Comparison of ENCODE assay signal across 24 mouse cellular contexts in genomic region chr6:71655835-71656234, GRCm38 (mm10). TPM values are rescaled to one million over a fixed set of nuclear protein-coding genes. Genes with fewer than 3 reads are reported as not detected.
DNase-seq lines count a peak whose midpoint lies in the region; ATAC-seq and TF ChIP-seq lines count a peak whose summit lies in the region.
"Had no signal": no experiment of that assay in that cellular context is flagged by ENCODE, and none has a peak within 500 bp of the region (broad histone marks: within the 10 kb centered on the region; RNA-seq: fewer than 3 reads in every experiment).

No protein-coding gene starts in this region.

- no peak overlapping the region for H3K27ac ChIP-seq in kidney, adult 2 months (ENCODE audit: insufficient read depth, low read depth, low read length)
- H3K27ac ChIP-seq in kidney, embryonic 14.5 days (ENCODE audit: low read depth, low read length) = no peak overlapping the region
- no peak overlapping the region for H3K27ac ChIP-seq in liver, postnatal 0 days (ENCODE audit: low read depth)
- no peak overlapping the region for H3K27ac ChIP-seq in liver, embryonic 11.5 days (ENCODE audit: low read depth, low read length)
- H3K27ac ChIP-seq in hindbrain, embryonic 13.5 days = no peak overlapping the region
- H3K27ac ChIP-seq: forebrain, embryonic 10.5 days; hindbrain, embryonic 12.5 days; liver, embryonic 12.5 days; lung, embryonic 15.5 days; neural tube, embryonic 13.5 days had no signal

- TF ChIP-seq POLR2A in kidney, adult 2 months (IDR thresholded peaks at IDR 0.05; ENCODE audit: low read depth, low read length) = no peak

- TF ChIP-seq CTCF in kidney, adult 2 months (conservative IDR thresholded peaks at IDR 0.05; ENCODE audit: insufficient read depth, insufficient read length, low read depth, low read length) = no peak
- TF ChIP-seq CTCF in liver, postnatal 0 days (IDR thresholded peaks at IDR 0.05; ENCODE audit: low read depth) = no peak

- H3K9me3 ChIP-seq in kidney, embryonic 14.5 days (ENCODE audit: control insufficient read depth, low read length) = no peaks in the 10 kb centered on the region
- H3K9me3 ChIP-seq in liver, postnatal 0 days (ENCODE audit: low read length) = no peaks in the 10 kb centered on the region
- H3K9me3 ChIP-seq in liver, embryonic 11.5 days (ENCODE audit: control insufficient read depth, low read length) = no peaks in the 10 kb centered on the region
- H3K9me3 ChIP-seq in hindbrain, embryonic 13.5 days = no peaks in the 10 kb centered on the region
- H3K9me3 ChIP-seq: forebrain, embryonic 10.5 days; hindbrain, embryonic 12.5 days; liver, embryonic 12.5 days; lung, embryonic 15.5 days; megakaryocyte, embryonic 14.5 days; neural tube, embryonic 13.5 days had no signal

- H3K4me2 ChIP-seq in kidney, embryonic 14.5 days (replicated peaks; ENCODE audit: low read depth, low read length) = no peak overlapping the region
- no peak overlapping the region for H3K4me2 ChIP-seq in liver, postnatal 0 days (ENCODE audit: low read depth, low read length)
- H3K4me2 ChIP-seq in liver, embryonic 11.5 days = no peak overlapping the region
- H3K4me2 ChIP-seq in hindbrain, embryonic 13.5 days = no peak overlapping the region
- H3K4me2 ChIP-seq: hindbrain, embryonic 12.5 days; liver, embryonic 12.5 days; lung, embryonic 15.5 days; neural tube, embryonic 13.5 days had no signal

- H3K4me1 ChIP-seq in kidney, adult 2 months (ENCODE audit: control insufficient read depth, insufficient read depth, low read length) = peaks cover 9% of the 10 kb centered on the region; the same call in 1 of the 2 replicates
- H3K4me1 ChIP-seq in kidney, embryonic 14.5 days (ENCODE audit: control insufficient read depth, insufficient read depth, low read length) = no peaks in the 10 kb centered on the region
- H3K4me1 ChIP-seq in liver, postnatal 0 days (ENCODE audit: insufficient read depth) = no peaks in the 10 kb centered on the region
- H3K4me1 ChIP-seq in liver, embryonic 11.5 days (replicated peaks; ENCODE audit: control insufficient read depth, insufficient read depth, low read length) = peaks cover 12% of the 10 kb centered on the region
- H3K4me1 ChIP-seq in hindbrain, embryonic 13.5 days (replicated peaks) = no peaks in the 10 kb centered on the region
- H3K4me1 ChIP-seq: forebrain, embryonic 10.5 days; hindbrain, embryonic 12.5 days; megakaryocyte, embryonic 14.5 days; neural tube, embryonic 13.5 days had no signal

- WGBS in kidney, adult 2 months = 40% methylated on average over 3 of the region's 3 CpGs
- WGBS in kidney, embryonic 14.5 days = 67% methylated on average over 3 of the region's 3 CpGs
- 57% methylated on average over 3 of the region's 3 CpGs for WGBS in liver, postnatal 0 days (ENCODE audit: insufficient replicate concordance)
- 73% methylated on average over 3 of the region's 3 CpGs for WGBS in liver, embryonic 11.5 days
- WGBS in hindbrain, embryonic 13.5 days = 82% methylated on average over 3 of the region's 3 CpGs

- no peak for TF ChIP-seq EP300 in liver, postnatal 0 days (IDR thresholded peaks at IDR 0.05; ENCODE audit: low read depth)

- no peaks in the 10 kb centered on the region for H3K27me3 ChIP-seq in kidney, adult 2 months (replicated peaks; ENCODE audit: control insufficient read depth, insufficient read depth, low read length)
- no peaks in the 10 kb centered on the region for H3K27me3 ChIP-seq in kidney, embryonic 14.5 days (ENCODE audit: control insufficient read depth, insufficient read depth, low read length)
- no peaks in the 10 kb centered on the region for H3K27me3 ChIP-seq in liver, postnatal 0 days (ENCODE audit: insufficient read depth, low read length)
- no peaks in the 10 kb centered on the region for H3K27me3 ChIP-seq in liver, embryonic 11.5 days (replicated peaks; ENCODE audit: control insufficient read depth, insufficient read depth, low read length)
- H3K27me3 ChIP-seq in hindbrain, embryonic 13.5 days = no peaks in the 10 kb centered on the region
- H3K27me3 ChIP-seq: hindbrain, embryonic 12.5 days; liver, embryonic 12.5 days; lung, embryonic 15.5 days; megakaryocyte, embryonic 14.5 days; neural tube, embryonic 13.5 days had no signal

- H3K36me3 ChIP-seq in kidney, adult 2 months (ENCODE audit: control insufficient read depth, insufficient read depth, low read length) = no peaks in the 10 kb centered on the region
- H3K36me3 ChIP-seq in kidney, embryonic 14.5 days (ENCODE audit: control insufficient read depth, insufficient read depth, low read length) = no peaks in the 10 kb centered on the region
- H3K36me3 ChIP-seq in liver, postnatal 0 days (replicated peaks; ENCODE audit: insufficient read depth, low read length) = no peaks in the 10 kb centered on the region
- H3K36me3 ChIP-seq in liver, embryonic 11.5 days (ENCODE audit: control insufficient read depth, insufficient read depth, low read length) = no peaks in the 10 kb centered on the region
- H3K36me3 ChIP-seq in hindbrain, embryonic 13.5 days = no peaks in the 10 kb centered on the region
- H3K36me3 ChIP-seq: forebrain, embryonic 10.5 days; G1E; hindbrain, embryonic 12.5 days; liver, embryonic 12.5 days; lung, embryonic 15.5 days; neural tube, embryonic 13.5 days had no signal

- H3K4me3 ChIP-seq in kidney, adult 2 months (ENCODE audit: insufficient read depth, low read depth, low read length) = no peak overlapping the region
- no peak overlapping the region for H3K4me3 ChIP-seq in kidney, embryonic 14.5 days (ENCODE audit: low read length)
- H3K4me3 ChIP-seq in liver, postnatal 0 days (ENCODE audit: low read depth, low read length) = no peak overlapping the region
- no peak overlapping the region for H3K4me3 ChIP-seq in liver, embryonic 11.5 days (ENCODE audit: low read depth, low read length)
- no peak overlapping the region for H3K4me3 ChIP-seq in hindbrain, embryonic 13.5 days
- H3K4me3 ChIP-seq: forebrain, embryonic 10.5 days; hindbrain, embryonic 12.5 days; liver, embryonic 12.5 days; lung, embryonic 15.5 days; megakaryocyte, embryonic 14.5 days; neural tube, embryonic 13.5 days had no signal

- H3K9ac ChIP-seq in kidney, embryonic 14.5 days (ENCODE audit: low read depth, low read length) = no peak overlapping the region
- H3K9ac ChIP-seq in liver, postnatal 0 days (replicated peaks) = no peak overlapping the region
- H3K9ac ChIP-seq in liver, embryonic 11.5 days (ENCODE audit: low read depth, low read length) = no peak overlapping the region
- H3K9ac ChIP-seq in hindbrain, embryonic 13.5 days = no peak overlapping the region
- H3K9ac ChIP-seq: forebrain, postnatal 0 days; hindbrain, embryonic 12.5 days; liver, embryonic 12.5 days; lung, embryonic 15.5 days; neural tube, embryonic 13.5 days had no signal

- peak; percentile 65 for DNase-seq in kidney, adult 2 months
- no peak for DNase-seq in liver, postnatal 0 days
- no peak for DNase-seq in liver, embryonic 11.5 days (ENCODE audit: low spot score)
- peak; percentile 79 for DNase-seq in adipocyte (ENCODE audit: low spot score)
- peak; percentile 14 to 39 for DNase-seq in kidney, postnatal 36 days
- DNase-seq in cerebellum, postnatal 25 days = no peak
- DNase-seq: cerebellum, adult 18-20 months; cerebellum, postnatal 36 days; forebrain, postnatal 0 days; gastrocnemius, postnatal 36 days; midbrain, embryonic 14.5 days; right cerebral cortex, postnatal 14 days; spleen, adult 18-20 months; thymus, adult 2 months had no signal

- no peak for ATAC-seq in kidney, embryonic 14.5 days (ENCODE audit: low FRiP score, low TSS enrichment)
- ATAC-seq in liver, postnatal 0 days = 0 out of 2 replicates have a peak, but pooled peaks have one; percentile 33
- ATAC-seq in liver, embryonic 11.5 days (replicated peaks; ENCODE audit: low FRiP score) = no peak
- no peak for ATAC-seq in hindbrain, embryonic 13.5 days (ENCODE audit: low FRiP score)
- ATAC-seq: forebrain, postnatal 0 days; inflammation-experienced regulatory T-cells, adult 6 months; liver, embryonic 12.5 days had no signal

RNA-seq across cellular contexts. Expression of gene Kdm3a, which starts 23.0 kb away (rescaled TPM):
- 9.5 and 10.9 TPM in 2 replicates for polyA plus RNA-seq in kidney, adult 2 months (2012; rRNA removed)
- polyA plus RNA-seq in kidney, embryonic 14.5 days (2014; fragmentation: Nextera tagmentation; extraction: Ambion mirVana) = 26.7 and 47.5 TPM in 2 replicates
- polyA plus RNA-seq in liver, postnatal 0 days (2015; fragmentation: Nextera tagmentation; extraction: Ambion mirVana) = 6.6 and 8.8 TPM in 2 replicates
- 28.9 and 31.6 TPM in 2 replicates for polyA plus RNA-seq in liver, embryonic 11.5 days (2014; fragmentation: Nextera tagmentation; extraction: Ambion mirVana)
- 52.0 and 54.3 TPM in 2 replicates for polyA plus RNA-seq in hindbrain, embryonic 13.5 days (2015; fragmentation: Nextera tagmentation; extraction: Ambion mirVana)

RNA-seq across cellular contexts. Expression of gene Reep1, which starts 51.5 kb away (rescaled TPM):
- polyA plus RNA-seq in kidney, adult 2 months (2012; rRNA removed) = 0.61 and 1.5 TPM in 2 replicates
- 5.9 and 13.2 TPM in 2 replicates for polyA plus RNA-seq in kidney, embryonic 14.5 days (2014; fragmentation: Nextera tagmentation; extraction: Ambion mirVana)
- 1.9 and 2.3 TPM in 2 replicates for polyA plus RNA-seq in liver, postnatal 0 days (2015; fragmentation: Nextera tagmentation; extraction: Ambion mirVana)
- 11.1 and 12.2 TPM in 2 replicates for polyA plus RNA-seq in liver, embryonic 11.5 days (2014; fragmentation: Nextera tagmentation; extraction: Ambion mirVana)
- polyA plus RNA-seq in hindbrain, embryonic 13.5 days (2015; fragmentation: Nextera tagmentation; extraction: Ambion mirVana) = 247 and 259 TPM in 2 replicates
- polyA plus RNA-seq: G1E had no signal

Comparison
In these comparisons a context has a peak if more than half of its experiments do, and no peak if none do; other contexts are left out.
1. DNase-seq: peak in kidney, adult 2 months (single experiment), adipocyte (single experiment) and kidney, postnatal 36 days (2 of 2); none in liver, postnatal 0 days (single experiment), liver, embryonic 11.5 days (single experiment) and cerebellum, postnatal 25 days (0 of 2).
2. RNA of gene Reep1, which starts 51.5 kb away (polyA plus RNA-seq): 247 to 259 TPM in hindbrain, embryonic 13.5 days; 5.9 to 13.2 TPM in kidney, embryonic 14.5 days, 11.1 to 12.2 TPM in liver, embryonic 11.5 days, 1.9 to 2.3 TPM in liver, postnatal 0 days and 0.61 to 1.5 TPM in kidney, adult 2 months; every median in the first group is over 10 times any median in the second.